Mouse (Mus musculus): ENCODE data around the gene Slco4c1. TPM values are rescaled to one million over a fixed set of nuclear protein-coding genes. Genes with fewer than 3 reads are reported as not detected.

The Slco4c1 gene
- polyA plus RNA-seq, 1 experiment from 2014 or later = 0.36 TPM

DNA sequence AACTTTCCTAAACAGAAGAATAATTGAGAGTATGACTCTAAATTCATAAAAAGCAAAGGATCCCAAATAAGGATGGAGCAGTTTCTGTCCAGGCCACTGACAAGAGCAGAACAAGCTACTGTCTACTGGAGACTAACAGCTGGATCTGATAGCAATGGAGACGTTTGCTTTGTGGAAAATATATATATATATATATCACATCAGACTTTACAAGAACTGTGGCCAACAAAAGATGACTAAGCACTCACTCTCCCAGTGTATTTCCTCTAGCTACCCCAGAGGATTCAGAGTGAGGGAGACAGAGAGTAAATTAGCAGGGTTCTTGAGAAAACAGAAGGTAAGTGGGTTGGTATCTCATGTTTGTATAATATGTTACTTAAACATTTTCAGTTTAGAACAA, 105.4 kb downstream of the Slco4c1 start:
- WGBS = 61% methylated on average over 1 of the region's 1 CpGs

More for the DNA sequence above, 105.4 kb downstream of the Slco4c1 start:
- H3K27me3 ChIP-seq = no peaks in the 10 kb centered on the region
- H3K9ac ChIP-seq = no peak overlapping the region
- H3K4me1 ChIP-seq = no peaks in the 10 kb centered on the region
- ATAC-seq (ENCODE audit: low FRiP score) = no peak
- no peak overlapping the region for H3K4me2 ChIP-seq
- H3K4me3 ChIP-seq (replicated peaks) = no peak overlapping the region
- no peaks in the 10 kb centered on the region for H3K36me3 ChIP-seq (replicated peaks)
- no peak overlapping the region for H3K27ac ChIP-seq
- H3K9me3 ChIP-seq = no peaks in the 10 kb centered on the region
